Mouse (Mus musculus) heart, embryonic 14.5 days (tissue): ENCODE results near the gene Nmi. TPM values are rescaled to one million over a fixed set of nuclear protein-coding genes. Genes with fewer than 3 reads are reported as not detected.
"Not testable (repeated sequence)": the region's sequence is repeated elsewhere in the genome, so short reads cannot be mapped to it uniquely, and the experiment has no call there.

ENCODE experiments used
- ATAC-seq: fragments of 200-750 bp; cut with Nextera tagmentation; 2 replicates; pipeline ENCODE4 v1.8.0; 2017; ENCODE audit warnings: low read depth, moderate TSS enrichment; ENCODE audit not compliant: insufficient number of reproducible peaks, insufficient read depth, low FRiP score
- H3K27ac ChIP-seq, 2 experiments: fragments of 200-500 bp in 1 of 2; fragments of 300-500 bp in 1 of 2; sonication (generic) in 1 of 2; replicated peaks in 1 of 2; 2 replicates each; pipeline ENCODE4 v1.5.1; 2012 to 2014; ENCODE audit warnings: low read depth in 2 of 2, low read length in 2 of 2, control low read depth in 1 of 2, mild to moderate bottlenecking in 1 of 2, mixed read lengths in 1 of 2; ENCODE audit not compliant: control insufficient read depth in 1 of 2, insufficient read depth in 1 of 2
- H3K27me3 ChIP-seq: fragments of 300-500 bp; sonication (generic); 2 replicates; pipeline ENCODE4 v1.6.1; 2014; ENCODE audit warnings: mild to moderate bottlenecking, low read length, control low read depth; ENCODE audit not compliant: control insufficient read depth, insufficient read depth
- H3K36me3 ChIP-seq: fragments of 300-500 bp; sonication (generic); 2 replicates; pipeline ENCODE4 v1.6.1; 2014; ENCODE audit warnings: mild to moderate bottlenecking, control low read depth, low read length, mixed read lengths; ENCODE audit not compliant: control insufficient read depth, insufficient read depth
- H3K4me1 ChIP-seq, 2 experiments: fragments of 200-500 bp in 1 of 2; fragments of 300-500 bp in 1 of 2; sonication (generic) in 1 of 2; 2 replicates each; pipeline ENCODE4 v1.6.1; 2012 to 2014; ENCODE audit warnings: low read length in 2 of 2, control low read depth in 1 of 2, mixed read lengths in 1 of 2; ENCODE audit not compliant: control insufficient read depth in 2 of 2, insufficient read depth in 2 of 2
- H3K4me2 ChIP-seq: fragments of 300-500 bp; sonication (generic); 2 replicates; pipeline ENCODE4 v1.6.1; 2014; ENCODE audit warnings: mild to moderate bottlenecking, low read length
- H3K4me3 ChIP-seq, 2 experiments: fragments of 200-500 bp in 1 of 2; fragments of 300-500 bp in 1 of 2; sonication (generic) in 1 of 2; 2 replicates each; pipeline ENCODE4 v1.5.1; 2012 to 2014; ENCODE audit warnings: low read length in 2 of 2, mild to moderate bottlenecking in 2 of 2, control low read depth in 1 of 2, low read depth in 1 of 2, moderate library complexity in 1 of 2; ENCODE audit not compliant: control insufficient read depth in 1 of 2, insufficient read depth in 1 of 2
- H3K9ac ChIP-seq: fragments of 300-500 bp; sonication (generic); 2 replicates; pipeline ENCODE4 v1.6.1; 2014; ENCODE audit warnings: mild to moderate bottlenecking, low read length
- H3K9me3 ChIP-seq: fragments of 300-500 bp; sonication (generic); 2 replicates; pipeline ENCODE4 v1.6.1; 2016; ENCODE audit warnings: low read length, control low read depth; ENCODE audit not compliant: control insufficient read depth
- WGBS: fragments of 180-500 bp; shearing (Covaris S2); extraction: QIAGEN DNeasy Blood & Tissue Kit; methylation state at CpG from one replicate; pipeline ENCODE4 v1.1.7; 2014; 5-methylcytosine and 5-hydroxymethylcytosine counted together
- polyA plus RNA-seq: library from polyadenylated mRNA; unstranded; fragments of >200 nt; fragmentation: Nextera tagmentation; extraction: Ambion mirVana; gene quantifications from 2 replicates; pipeline ENCODE4 v1.2.1, GENCODE M21; 2014

Gene Nmi
- 18.0 and 18.3 TPM in 2 replicates for polyA plus RNA-seq

DNA sequence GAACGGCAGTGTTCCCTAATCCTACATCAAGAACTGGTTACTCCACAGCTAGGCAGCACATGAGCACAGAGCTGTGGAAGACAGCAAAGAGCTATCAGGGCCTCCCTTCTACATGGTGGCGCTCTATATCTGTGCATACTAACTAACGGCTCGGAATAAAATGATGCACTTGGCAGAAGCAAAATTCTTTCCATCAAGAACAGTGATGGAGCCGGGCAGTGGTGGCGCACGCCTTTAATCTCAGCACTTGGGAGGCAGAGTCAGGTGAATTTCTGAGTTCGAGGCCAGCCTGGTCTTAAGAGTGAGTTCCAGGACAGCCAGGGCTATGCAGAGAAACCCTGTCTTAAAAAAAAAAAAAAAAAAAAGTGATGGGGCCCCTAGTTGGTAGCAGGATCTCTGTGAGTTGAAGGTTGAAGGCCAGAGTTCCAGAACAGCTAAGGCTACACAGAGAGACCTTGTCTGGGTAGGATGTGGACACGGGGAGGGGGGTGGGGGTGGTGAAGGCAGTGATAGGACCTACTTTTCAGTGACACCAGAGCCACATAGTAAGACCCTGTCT, at the start of gene Nmi:
Nmi (minus strand) TSS at position 85 of the 559 bp plus-strand sequence.
- H3K4me2 ChIP-seq, result peak within 1 kb of the TSS; percentile 58
- H3K9ac ChIP-seq, result peak within 1 kb of the TSS; percentile 75
- no peaks in the 10 kb centered on the region for H3K36me3 ChIP-seq
- H3K4me1 ChIP-seq, result peaks cover 0 to 3% of the 10 kb centered on the region in 2 experiments; a peak in 1 of 4 replicates
- peak; percentile 75; the same call in 1 of the 2 replicates for ATAC-seq
- no peaks in the 10 kb centered on the region for H3K27me3 ChIP-seq
- peak within 1 kb of the TSS; percentile 51 to 55 for H3K4me3 ChIP-seq
- H3K27ac ChIP-seq, result peak within 1 kb of the TSS; percentile 43 to 81
- 59% methylated on average over 9 of the region's 9 CpGs for WGBS
- H3K9me3 ChIP-seq, result peaks cover 6% of the 10 kb centered on the region; the same call in 1 of the 2 replicates

DNA sequence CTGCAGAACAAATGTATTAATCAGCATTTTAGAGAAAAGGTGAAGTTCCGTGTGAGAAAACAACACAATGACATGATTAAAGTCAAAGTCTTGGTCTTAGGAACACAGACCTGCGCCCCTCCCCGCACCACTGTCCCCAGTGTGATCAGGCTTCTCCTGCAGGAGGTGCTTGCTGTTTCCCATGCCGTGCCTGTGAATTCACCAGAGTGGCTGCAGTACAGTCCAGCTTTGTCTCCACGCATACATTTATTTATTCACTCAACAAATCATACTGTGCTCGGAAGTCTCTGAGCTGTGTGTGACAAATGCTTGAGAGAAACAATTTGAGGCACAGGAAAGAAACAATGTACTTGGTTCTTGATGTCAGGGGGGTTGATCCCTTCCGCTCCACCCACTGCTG, 43.1 kb upstream of the Nmi start:
- Histone ChIP-seq H3K27me3 (no peaks in the 10 kb centered on the region), H3K4me1 (peaks cover 6 to 9% of the 10 kb centered on the region in 2 experiments; a peak in 3 of 4 replicates), H3K4me3 (peak overlapping the region; percentile 2 to 23; a peak in 2 of 4 replicates), H3K27ac (no peak overlapping the region), H3K9ac (peak overlapping the region; percentile 22; the same call in 1 of the 2 replicates), H3K36me3 (no peaks in the 10 kb centered on the region), H3K4me2 (peak overlapping the region; percentile 57), H3K9me3 (no peaks in the 10 kb centered on the region)
- WGBS, result 24% methylated on average over 7 of the region's 7 CpGs
- ATAC-seq, result no peak

DNA sequence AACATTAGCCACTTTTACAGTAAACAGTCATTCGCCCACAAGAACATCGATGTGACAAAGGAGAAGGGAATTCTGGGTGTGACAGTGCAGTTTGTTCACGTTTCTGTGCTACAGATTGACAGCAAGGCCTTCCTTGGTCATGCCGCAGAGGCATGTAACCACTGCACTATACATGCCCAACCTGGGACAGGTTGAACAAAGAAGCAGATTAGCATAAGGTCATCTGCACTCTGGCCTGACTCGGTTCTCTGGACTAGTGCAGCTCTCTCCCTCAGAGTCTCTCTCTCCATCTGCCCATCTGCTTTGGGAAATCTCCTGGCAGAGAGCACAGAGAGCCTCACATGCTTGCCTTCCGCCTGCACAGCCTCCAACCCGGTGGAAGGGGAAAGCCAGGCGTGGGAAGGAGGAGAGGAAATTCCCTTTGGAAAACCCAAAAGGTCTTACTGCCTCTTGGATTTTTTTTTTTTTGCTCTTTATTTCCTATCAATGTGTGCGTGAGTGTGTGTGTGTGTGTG, 40.1 kb upstream of the Nmi start:
- Histone ChIP-seq H3K27me3 (no peaks in the 10 kb centered on the region), H3K4me3 (no peak overlapping the region), H3K36me3 (no peaks in the 10 kb centered on the region), H3K9ac (no peak overlapping the region), H3K27ac (no peak overlapping the region), H3K4me2 (no peak overlapping the region), H3K4me1 (peaks cover 6 to 9% of the 10 kb centered on the region in 2 experiments; a peak in 3 of 4 replicates), H3K9me3 (no peaks in the 10 kb centered on the region)
- 71% methylated on average over 9 of the region's 9 CpGs for WGBS
- ATAC-seq, result no peak

DNA sequence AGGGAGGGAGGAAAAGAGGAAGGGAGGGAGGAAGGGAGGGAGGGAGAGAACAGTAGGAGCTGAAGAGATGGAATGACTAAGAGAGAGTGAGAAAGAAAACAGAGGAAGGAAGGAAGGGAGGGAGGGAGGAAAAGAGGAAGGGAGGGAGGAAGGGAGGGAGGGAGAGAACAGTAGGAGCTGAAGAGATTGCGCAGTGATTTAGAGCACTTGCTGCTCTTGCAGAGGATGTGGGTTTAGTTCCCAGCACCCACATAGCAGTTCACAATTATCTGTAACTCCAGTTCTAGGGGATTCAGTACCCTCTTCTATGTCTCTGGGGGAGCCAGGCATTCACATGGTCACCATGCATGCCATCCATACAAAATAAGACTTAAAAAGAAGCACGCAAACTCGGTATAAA, 38.5 kb upstream of the Nmi start:
- not testable (repeated sequence) for ATAC-seq, H3K36me3 ChIP-seq, H3K9me3 ChIP-seq, H3K4me2 ChIP-seq, H3K27ac ChIP-seq, H3K4me3 ChIP-seq, H3K27me3 ChIP-seq, H3K9ac ChIP-seq, H3K4me1 ChIP-seq
- WGBS, result 78% methylated on average over 3 of the region's 3 CpGs

DNA sequence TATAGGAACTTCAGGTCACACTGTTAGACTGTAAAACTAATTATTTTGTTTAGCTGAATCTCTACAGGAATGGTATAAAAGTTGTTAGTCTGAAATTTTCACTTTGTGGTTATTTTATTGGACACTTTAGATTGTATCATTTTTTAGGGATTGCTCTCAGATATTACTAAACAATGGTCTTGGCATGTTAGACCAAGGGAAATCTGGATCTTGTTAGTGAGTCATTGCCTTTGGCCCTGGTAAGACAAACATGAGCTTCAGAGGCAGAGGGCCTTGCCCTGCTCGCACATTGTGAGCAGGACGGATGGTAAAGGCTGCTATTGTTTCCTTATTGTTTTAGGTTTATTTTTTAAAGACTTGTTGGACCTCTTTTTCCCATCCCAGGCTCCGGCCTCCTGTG, 33.1 kb upstream of the Nmi start:
- ATAC-seq, result no peak
- H3K4me3 ChIP-seq, result no peak overlapping the region
- H3K27ac ChIP-seq, result no peak overlapping the region
- H3K36me3 ChIP-seq, result no peaks in the 10 kb centered on the region
- H3K4me2 ChIP-seq, result no peak overlapping the region
- no peaks in the 10 kb centered on the region for H3K4me1 ChIP-seq
- WGBS, result 70% methylated on average over 3 of the region's 3 CpGs
- H3K27me3 ChIP-seq, result no peaks in the 10 kb centered on the region
- H3K9me3 ChIP-seq, result no peaks in the 10 kb centered on the region
- H3K9ac ChIP-seq, result no peak overlapping the region

DNA sequence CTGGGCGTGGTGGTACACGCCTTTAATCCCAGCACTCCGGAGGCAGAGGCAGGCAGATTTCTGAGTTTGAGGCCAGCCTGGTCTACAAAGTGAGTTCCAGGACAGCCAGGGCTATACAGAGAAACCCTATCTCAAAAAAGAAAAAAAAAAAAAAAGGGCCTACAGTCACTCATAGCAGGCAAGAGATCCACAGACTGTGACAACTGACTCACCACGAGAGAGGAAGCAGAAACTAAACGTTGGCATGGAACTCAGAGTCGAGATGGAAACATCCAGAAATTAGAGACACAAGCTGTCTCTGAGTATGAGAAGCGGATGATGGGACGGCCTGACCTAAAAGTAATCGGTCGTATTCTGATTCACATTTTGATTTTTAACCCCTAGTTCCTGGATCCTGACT, 29.0 kb upstream of the Nmi start:
- H3K27me3 ChIP-seq, H3K9me3 ChIP-seq, ATAC-seq, H3K27ac ChIP-seq, H3K36me3 ChIP-seq, H3K4me2 ChIP-seq, H3K4me1 ChIP-seq, H3K9ac ChIP-seq, H3K4me3 ChIP-seq: not testable (repeated sequence)
- WGBS, result 91% methylated on average over 10 of the region's 10 CpGs

DNA sequence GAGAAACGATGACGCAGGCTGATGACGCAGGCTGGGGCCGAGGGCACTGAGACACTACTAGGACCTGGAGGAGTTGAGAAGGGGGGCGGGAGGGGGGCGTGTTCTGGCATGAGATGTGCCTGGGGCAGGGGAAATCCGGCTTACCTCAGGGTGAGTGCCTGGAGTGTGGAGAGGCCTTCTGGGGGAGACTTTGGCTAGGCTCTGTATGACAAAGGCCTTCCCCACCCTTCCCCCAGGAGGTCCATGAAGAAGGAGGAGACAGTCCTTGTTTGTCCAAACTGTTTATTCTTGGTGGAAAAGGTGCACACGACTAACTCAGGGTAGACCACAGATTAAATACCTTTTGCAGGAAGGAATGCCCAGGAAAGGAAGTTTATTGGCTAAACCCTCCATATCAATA, 28.2 kb upstream of the Nmi start:
- no peaks in the 10 kb centered on the region for H3K27me3 ChIP-seq
- H3K4me2 ChIP-seq, result no peak overlapping the region
- no peaks in the 10 kb centered on the region for H3K36me3 ChIP-seq
- WGBS, result 85% methylated on average over 8 of the region's 8 CpGs
- ATAC-seq, result no peak
- H3K4me3 ChIP-seq, result no peak overlapping the region
- no peaks in the 10 kb centered on the region for H3K4me1 ChIP-seq
- H3K9ac ChIP-seq, result no peak overlapping the region
- H3K9me3 ChIP-seq, result no peaks in the 10 kb centered on the region
- H3K27ac ChIP-seq, result no peak overlapping the region

DNA sequence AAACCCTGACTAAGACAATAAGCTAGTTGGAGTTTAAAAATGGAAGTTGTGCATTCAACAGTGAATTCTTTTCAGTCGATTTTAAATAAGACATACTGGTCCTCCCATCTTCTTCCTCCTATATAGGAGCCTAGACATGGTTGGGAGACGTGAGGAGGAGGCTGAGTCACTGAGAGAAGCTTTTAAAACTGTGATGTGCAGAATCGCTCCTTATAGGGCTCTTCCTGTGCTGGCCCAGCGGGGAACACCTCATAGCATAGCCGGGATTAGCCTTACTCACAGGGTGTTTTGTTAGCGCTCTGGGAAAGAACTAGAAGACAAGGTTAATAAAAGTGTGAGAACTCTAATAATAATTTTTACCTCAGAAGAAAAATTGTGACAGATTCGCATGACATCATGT, 26.7 kb upstream of the Nmi start:
- WGBS, result 47% methylated on average over 7 of the region's 7 CpGs

More for the DNA sequence above, 26.7 kb upstream of the Nmi start:
- no peak for ATAC-seq
- Histone ChIP-seq H3K4me1 (no peaks in the 10 kb centered on the region), H3K4me3 (no peak overlapping the region), H3K9ac (no peak overlapping the region), H3K9me3 (no peaks in the 10 kb centered on the region), H3K4me2 (no peak overlapping the region), H3K27ac (no peak overlapping the region), H3K36me3 (no peaks in the 10 kb centered on the region), H3K27me3 (no peaks in the 10 kb centered on the region)
